Mouse (Mus musculus) heart, postnatal 4 days (tissue): ENCODE data around the gene Gprc5d. TPM values are rescaled to one million over a fixed set of nuclear protein-coding genes. Genes with fewer than 3 reads are reported as not detected.
A peak's percentile ranks its signal among the peaks of the same experiment; 100 is the strongest.

Experiments
- DNase-seq: peaks from one replicate; pipeline ENCODE4 v3.0.0; 2021
- total RNA-seq, 2 experiments: library from RNA; stranded (reverse); gene quantifications; 2 replicates each; pipeline ENCODE4 v1.2.3; 2021

The Gprc5d gene
- total RNA-seq, 2 experiments from 2014 or later: 0.26 TPM; not detected in 1

DNA sequence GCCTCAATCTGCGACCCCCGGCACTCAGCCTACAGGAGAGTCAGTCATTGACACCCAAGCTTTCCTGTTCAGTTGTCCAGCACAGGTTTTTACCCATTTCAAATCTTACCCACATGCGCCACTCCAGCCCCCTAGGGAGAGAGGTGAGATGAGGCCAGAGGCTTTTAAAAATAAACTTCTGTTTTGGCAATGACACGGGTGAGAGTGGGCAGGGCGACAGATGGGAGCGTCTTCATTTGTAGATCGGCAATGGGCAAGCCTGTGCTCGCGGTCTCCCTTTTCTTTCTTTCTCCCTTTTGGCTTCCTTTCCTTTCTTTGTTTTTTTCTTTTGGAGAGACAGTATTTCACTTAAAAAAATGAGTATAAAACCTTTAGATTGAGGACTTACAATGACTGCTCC, 15.4 kb upstream of the Gprc5d start:
- no peak for DNase-seq

DNA sequence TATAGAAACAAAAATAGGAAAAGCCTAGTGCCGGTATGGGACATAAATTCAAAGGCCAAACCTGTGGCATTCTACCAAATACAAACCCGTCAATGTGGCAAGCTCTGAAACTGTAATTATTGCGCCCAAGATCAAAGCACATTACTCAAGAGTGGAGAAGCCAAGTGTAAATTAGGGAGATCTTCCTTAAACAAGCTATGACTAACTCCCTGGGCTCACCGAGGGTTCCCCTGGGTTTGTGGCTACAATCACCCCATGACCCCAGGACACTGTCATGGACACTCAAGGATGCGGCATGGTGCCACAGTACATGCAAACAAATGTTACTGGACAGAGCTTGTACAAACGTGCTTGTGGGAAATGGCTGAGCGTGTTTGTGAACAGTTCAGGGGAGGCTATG, 15.0 kb upstream of the Gprc5d start:
- DNase-seq: no peak

DNA sequence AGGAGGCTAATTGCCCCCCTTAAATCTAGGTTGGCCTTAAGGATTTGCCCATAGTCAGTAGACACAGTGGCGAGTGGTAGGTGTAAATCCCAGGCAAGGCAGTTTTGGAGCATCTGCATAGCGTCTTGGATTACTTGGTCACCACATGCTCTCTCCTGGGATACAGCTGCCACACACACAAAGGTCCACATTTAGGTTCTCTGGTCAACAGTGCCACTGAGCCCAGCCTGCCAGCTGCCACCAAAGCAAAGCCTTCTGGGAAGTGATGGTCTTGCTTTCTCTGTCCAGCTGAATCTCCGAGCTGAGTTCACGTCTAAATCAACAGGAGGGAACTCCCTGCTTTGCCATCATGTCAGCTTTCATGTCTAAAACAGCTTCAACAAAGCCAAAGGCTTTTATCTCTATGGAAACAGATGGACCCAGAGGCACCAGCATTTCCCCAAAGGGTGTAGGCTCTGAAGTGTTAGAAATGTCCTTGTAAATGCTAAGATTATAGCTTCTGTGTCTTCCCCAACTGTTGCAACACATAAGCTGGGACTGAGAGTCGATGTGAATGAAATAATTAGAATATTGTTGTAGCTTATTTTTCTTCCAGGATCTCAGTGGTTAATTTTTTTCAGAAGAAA, 6.8 kb upstream of the Gprc5d start:
- no peak for DNase-seq

DNA sequence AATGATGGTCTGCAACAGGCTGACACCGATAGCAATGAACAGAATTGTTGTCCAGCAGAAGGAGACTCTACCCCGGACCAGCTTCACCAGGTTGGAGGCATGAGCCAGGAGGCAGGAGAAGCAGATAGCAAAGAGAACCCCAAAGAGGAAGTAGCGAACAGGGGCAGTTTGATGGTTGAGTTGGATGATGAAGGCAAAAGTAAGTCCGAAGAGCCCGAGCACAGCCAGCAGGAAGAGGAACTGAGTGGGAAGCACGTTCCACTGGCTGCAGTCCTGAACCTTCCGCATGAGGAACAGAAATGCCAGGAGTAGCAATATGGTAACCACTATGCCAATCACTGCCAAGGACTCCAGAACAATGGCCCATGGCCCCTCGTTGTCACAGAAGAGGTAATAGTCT, 1.6 kb downstream of the Gprc5d start:
- no peak for DNase-seq

DNA sequence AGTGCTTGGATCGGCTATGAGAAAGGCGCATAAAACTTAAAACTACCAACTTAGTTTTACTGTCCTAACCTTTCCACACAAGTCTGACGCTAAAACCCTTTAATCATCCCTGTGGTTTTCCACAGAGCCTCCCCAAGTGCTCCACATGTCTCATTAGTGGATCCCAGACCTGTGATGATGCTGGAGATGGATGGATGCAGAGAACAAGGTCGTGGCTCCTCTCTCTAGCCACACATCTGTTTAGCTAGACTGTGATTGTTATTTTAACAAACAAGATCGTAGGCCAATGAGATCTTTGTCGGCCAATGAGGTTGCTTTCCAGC, 5.0 kb downstream of the Gprc5d start:
- DNase-seq: no peak

DNA sequence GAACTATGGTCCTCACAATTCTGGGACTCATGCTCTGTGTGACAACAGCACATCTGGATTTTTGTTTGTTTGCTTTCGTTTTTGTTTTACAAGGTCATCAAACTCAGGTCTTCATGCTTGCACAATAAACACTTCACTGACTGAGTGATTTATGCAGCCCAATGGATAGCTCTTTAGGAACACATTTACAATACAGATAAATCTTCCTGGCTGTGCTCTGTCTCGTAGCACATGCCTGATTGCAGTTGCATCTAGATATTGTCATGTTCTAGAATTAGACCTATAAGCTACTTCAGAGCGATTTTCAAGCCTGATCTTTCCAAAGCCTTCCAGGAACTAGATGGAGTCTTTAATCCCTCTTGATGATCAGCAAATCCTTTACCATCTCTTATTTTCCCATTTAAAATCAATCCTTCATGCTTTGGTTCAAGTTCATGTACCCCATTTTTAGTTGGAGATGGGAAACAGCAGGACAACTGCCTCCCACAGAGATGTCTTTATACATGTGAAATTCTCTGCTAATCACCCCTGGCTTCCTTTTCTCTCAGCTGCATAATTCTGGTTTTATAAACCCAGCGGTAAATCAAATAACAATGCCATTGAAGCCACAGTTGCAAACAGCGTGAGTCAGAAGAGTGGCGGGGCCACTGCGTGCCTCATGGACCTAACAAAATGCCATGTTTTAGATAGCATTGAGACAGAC, 5.5 kb downstream of the Gprc5d start:
- no peak for DNase-seq

DNA sequence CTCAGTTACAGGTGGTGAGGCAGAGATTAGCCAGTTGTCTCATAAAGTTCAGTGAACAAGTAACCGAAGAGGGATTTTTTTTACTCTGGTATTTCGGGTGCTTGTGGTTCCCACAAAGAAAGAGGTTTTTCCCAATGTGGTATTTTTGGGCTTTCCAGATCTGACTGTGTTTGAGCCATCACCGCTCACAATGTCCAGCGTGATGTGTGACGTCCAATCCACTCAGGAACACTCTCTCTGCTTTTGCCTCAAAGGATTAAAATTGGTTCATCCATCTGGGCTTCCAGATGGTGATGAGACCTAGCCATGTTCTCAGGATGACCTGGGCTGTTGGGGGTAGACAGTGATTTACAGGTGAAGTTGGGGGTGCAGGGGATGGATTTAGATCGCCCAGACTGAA, 11.1 kb downstream of the Gprc5d start:
- DNase-seq: no peak

DNA sequence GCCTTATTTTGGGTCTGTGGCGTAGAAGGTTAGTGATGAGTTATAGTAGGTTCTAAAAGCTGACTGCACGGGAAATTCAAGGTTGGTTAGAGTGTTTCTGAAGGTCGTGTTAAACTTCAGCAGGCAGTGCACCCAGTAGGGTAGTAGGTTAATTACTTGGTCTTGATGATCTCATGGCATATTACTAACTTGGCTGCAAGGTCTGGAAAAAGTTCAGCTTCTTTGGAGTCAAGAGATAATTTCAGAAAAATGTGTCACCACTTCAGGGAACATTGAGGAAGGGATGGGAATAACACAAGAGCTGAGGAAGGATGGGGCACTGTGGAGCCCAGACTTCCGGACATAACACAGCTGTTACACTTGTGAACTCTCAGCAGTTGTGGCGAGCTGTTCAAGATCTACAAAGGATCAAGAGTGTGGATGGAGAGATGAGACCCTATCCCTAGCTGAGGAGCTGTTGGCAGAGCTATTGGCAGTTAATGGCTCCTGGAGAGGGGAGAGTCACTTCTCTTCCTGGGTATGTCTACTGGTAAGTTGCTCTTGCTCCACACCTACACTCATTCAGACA, 15.3 kb downstream of the Gprc5d start:
- DNase-seq: no peak

DNA sequence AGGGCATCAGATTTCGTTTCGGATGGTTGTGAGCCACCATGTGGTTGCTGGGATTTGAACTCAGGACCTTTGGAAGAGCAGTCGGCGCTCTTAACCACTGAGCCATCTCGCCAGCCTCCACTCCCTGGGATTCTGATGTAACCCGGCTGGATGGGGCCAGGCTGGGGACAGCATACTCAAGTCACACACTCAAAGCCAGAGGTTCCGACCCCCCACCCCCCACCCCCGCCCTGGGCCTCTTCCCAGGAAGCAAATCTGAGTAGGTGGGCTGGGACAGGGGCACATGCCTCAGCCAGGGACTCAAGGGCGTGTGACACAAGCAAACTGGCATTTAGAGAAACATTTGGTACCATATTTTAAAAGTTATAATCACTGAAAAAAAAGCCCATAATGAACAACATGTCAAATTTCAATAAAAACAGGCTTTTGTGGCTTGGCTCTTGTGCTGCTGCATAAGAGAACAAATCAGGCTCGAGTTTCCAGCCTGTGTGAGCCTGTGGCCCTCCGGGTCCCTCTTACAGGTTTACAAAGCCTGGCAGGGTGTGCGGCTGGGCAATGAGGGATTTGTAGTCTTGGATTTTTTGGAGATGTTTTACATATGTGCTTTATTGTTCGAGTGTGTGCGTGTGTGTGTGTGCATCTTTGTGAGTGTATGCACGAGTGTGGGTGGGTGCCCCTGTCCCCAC, 17.2 kb downstream of the Gprc5d start:
- DNase-seq: no peak

DNA sequence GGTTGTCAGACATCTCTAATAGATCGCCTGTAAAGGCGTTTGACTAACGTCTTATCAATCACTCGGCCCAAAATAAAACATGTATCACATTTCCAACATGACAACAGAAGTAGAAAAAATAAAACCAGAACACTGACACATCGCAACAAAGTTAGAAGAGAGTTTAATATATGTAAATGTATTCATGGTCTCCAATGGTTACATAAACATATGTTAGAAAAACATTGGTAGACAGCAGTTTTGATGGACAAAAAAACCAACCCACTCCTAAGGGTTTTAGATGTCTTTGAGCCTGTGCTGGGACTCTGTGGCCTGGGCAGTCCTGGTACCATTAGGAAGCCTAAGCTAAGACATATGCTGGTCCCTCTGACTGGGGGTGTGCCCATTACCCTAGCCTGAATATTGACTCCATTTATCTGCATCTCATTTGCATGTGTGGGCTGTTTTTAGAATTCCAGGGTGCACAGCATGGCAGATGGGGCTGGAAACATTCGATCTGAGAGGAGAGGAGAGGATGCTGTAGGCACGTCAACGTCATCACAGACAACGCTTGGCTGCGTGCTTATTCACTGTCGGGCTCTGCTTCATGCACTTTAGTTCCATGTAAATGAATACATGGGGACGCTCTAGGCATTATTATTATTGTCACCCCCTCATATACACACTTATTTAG, 25.1 kb downstream of the Gprc5d start:
- DNase-seq: no peak

DNA sequence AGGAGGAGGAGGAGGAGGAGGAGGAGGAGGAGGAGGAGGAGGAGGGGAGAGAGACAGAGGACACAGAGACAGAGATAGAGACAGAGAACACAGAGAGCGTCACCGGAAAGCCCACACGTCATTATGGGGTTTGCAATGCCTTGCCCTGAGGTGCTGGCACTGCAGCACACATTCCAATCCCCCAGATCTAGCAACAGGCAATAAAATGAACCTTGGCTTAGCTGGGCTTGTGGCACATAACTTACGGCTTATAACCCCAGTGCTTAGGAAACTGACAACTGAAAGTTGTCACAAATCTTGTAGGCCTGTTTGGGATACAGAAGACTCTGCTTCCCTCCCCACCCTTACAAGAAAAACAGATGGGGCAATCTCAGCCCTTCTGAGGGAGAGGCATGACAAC, 27.4 kb downstream of the Gprc5d start:
- DNase-seq: no peak

DNA sequence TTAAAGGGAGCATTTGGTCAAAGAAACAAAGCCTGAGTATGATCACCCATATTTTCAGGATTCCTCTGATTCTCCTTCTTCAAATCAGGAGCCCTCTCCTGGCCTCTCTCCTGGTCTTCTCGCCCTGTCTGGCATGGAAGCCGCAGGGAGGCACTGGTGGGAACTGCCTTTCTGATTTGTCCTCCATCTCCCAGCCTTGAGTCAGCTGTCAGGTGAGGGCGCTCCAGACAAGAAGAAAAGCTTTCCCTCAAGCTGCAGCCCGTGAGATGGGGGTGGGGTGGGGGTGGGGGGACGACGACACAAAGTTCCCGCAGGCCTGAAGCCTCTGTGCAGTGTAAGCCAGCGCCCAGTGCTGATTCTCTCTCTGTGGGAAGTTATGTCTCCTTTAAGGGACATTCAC, 28.3 kb downstream of the Gprc5d start:
- peak; percentile 33 for DNase-seq

DNA sequence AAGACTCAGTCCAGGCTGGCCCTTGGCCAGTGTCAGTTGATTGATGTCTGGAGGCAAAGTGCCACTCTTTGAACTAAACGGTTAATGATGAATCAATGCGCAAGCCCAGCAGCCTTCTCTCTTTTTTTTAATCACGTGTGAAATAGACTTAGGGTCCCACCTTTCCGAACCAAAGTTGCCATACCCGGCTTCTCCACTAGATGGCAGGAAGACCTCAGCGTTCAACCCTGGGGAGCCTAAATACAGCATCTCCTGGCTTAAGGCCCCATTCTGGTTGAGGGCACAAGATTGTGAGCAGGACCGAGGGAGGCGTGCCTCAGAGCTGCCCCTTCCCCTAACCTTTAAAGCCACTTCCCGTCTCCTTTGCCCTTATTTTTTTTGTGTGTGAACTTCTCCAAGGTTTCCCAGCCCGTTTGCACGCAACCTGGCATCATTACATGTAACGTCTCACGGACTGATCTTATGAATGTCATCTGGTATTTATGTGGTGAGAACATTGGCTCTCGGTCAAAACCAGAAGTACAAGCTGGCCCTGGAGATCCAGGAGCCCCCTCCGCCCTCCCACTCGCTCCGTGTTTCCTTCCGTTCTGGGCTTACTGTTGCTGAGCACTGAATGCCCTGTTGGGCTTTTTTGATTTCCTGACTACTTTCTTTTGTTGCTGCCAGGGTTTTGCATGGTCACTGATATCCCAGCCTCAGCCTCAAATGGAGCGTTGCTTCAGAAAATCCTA, 30.2 kb downstream of the Gprc5d start:
- peak; percentile 90 for DNase-seq

DNA sequence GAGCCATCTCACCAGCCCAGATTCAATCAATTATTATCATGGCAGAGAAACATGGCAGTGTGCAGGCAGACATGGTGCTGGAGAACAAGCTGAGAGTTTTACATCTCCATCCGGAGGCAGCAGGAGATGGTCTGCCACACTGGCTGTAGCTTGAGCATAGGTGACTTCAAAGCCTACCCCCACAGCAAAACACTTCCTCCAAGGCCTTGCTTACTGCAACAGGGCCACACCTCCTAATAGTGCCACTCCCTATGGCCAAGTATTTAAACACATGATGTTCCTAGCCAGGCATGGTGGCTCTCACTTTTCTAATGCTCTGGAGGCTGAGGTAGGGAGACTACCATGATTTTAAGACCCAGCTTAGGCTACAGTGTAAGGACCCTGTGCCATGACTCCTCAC, 32.4 kb downstream of the Gprc5d start:
- no peak for DNase-seq

DNA sequence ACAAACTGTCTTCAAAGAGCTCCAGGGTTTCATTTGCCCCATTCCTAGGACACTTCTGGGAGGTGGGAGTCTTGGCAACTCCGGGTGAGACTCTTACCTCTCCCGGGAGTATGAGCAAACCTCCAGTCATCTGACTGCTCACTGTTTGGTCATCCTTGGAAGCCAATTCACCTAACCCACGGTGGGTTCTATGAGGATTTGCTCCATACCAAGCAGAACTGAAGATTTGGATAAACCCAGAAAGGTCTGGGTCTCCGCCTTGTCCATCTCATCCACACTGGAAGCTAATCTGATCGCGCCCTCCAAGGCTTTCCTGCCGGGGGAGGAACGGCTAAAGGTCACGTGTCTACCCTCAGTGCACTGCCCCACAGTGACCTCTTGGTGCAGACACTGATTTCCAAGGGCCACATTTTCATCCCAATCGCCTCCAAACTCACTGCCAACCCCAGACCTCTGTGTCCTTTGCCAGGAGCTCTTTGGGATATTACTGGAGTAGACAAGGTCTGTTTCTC, 34.0 kb downstream of the Gprc5d start:
- DNase-seq: no peak

DNA sequence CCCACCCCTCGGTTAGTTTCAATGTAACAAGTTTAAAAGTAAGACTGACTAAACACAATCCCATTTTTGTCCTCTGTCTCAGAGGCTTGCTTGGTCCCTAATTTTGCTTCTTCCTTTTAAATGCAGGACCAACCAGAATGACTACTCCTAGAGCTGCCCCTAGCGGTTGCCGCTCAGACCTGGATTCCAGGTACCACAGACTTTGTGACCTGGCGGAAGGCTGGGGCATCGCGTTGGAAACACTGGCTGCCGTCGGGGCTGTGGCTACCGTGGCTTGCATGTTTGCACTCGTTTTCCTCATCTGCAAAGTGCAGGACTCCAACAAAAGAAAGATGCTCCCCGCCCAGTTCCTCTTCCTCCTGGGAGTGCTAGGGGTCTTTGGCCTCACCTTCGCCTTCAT, 39.7 kb downstream of the Gprc5d start:
- DNase-seq: no peak

DNA sequence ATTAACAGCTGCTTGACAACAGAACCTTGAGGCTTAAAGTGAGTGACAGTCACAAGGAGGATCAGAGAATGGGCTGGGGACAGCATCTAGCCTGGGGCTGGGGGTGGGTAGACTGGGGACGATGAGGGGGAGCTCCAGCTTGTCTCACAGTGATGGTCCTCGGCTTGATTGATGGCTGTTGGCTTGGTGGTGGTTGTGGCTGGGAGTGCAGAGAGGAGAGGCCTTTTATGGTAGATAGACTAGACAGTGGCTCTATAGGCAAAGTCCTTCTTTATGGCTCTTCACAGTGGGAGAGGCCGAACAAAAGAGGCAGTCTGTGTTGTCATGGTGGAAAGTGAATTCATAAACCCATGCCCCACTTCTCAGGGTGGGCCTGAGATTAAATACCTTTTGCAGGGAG, 41.9 kb downstream of the Gprc5d start:
- no peak for DNase-seq

DNA sequence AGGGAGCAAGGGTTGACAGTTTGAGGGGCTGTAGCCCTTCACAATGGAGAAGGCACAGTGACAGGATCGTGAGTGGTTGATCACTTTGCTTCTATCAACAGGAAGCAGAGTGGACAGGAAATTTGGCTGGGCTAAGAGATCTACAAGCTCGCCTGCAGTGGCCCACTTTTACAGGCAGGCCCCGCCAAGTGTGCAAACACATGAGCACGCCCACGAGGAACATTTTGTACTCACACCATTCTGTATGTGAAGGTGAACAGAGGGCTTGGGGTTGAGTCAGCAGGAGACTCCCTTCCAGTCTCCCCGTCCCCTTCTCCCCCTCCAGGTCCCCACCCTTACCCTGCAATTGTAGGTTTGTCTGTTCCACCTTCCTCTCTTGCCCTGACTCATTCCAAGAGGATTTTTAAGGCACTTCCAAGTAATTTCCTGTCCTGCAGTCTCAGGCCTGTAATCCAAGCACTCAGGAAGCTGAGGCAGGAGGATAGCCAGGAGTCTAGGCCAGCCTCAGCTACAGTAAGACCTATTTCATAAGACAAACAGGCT, 43.6 kb downstream of the Gprc5d start:
- DNase-seq: no peak

DNA sequence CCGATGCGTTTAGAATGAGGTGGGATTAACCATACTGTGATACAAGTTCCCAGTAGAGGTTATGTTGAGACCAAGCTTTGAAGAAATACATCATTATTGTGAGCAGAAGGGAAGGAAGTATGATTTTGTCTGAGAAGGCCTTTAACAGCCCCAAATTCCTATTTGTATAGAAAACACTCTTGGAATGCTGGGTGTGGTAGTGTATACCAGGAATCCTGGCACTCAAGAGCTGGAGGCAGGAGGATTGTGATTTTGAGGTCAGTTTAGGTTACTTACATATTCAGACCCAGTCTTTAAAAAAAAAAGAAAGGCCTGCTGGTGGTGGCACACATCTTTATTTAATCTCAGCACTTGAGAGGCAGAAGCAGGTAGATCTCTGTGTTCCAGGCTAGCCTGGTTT, 47.7 kb downstream of the Gprc5d start:
- no peak for DNase-seq

DNA sequence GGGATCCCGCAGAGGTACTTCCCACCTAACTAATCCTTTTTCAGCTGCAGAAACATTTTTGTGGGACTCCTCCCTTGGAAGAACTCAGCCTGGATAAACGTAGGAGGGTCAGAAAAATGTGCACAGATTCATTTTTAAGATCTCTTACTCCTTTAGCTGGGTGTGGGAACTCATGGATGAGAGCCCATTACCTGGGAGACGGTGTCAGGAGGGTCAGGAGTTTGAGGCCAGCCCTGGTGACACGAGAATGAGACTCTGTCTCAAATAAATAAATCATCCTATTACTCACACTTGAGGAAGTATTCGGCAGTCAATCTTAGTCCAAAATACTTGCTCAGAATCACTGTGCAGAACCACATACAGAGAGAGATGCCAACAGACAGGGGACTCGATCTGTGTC, 48.2 kb downstream of the Gprc5d start:
- DNase-seq: no peak

DNA sequence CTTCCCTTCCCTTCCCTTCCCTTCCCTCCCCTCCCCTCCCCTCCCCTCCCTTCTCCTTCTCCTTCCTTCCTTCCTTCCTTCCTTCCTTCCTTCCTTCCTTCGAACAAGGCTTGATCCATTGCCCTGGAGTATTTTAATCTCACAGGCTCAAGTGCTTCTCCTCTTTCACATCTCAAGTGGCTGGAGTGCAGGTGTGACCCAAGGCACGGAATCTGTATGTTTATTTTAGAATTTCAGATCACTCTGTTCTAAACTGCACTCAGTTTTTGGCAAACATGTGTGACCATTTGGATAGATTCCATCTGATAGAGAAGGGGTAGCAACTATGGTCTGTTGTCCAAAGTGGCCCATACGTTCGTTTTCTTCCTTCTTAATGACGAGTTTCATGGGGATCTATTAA, 49.9 kb downstream of the Gprc5d start:
- no peak for DNase-seq

DNA sequence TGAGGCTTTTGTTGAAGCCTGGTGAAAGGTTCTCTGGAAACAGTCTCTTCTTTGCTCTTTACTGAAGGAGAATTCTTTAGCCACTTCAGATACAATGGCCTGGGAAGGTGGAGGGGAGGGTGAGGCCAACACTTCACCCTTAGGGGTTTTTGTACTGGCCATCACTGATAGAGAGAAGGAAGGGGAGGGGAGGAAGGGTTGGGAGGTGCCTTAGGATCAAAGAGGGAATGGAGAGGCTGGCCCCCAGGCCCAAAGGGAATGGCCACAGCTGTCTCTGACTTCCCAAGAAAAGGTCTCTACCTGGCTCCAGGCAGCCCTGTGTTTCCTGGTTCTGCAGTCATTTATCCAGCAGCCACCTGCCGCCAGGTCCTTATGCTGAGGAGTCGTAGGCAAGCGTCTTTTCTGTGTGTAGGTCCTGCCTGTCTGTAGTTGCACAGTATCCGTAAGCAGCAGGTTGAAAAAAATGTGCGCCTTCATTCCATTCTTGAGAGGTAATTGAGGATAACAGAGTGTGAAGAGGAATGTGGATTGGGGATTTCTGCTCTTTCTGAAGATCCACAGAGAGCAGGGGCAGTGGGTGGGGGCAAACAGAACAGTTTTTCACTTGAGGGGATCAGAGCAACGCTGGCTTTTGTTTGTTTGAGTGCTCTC, 51.2 kb downstream of the Gprc5d start:
- no peak for DNase-seq
